Mouse (Mus musculus) bone marrow macrophage, adult 2 months (primary cell): ENCODE data around the gene Slc22a4. TPM values are rescaled to one million over a fixed set of nuclear protein-coding genes. Genes with fewer than 3 reads are reported as not detected.
A peak's percentile ranks its signal among the peaks of the same experiment; 100 is the strongest.
"Not testable (repeated sequence)": the region's sequence is repeated elsewhere in the genome, so short reads cannot be mapped to it uniquely, and the experiment has no call there.

Experiments used
- H3K27ac ChIP-seq: 2 replicates; pipeline ENCODE4 v1.5.1; 2012; ENCODE audit warnings: low read depth, low read length; ENCODE audit not compliant: insufficient read depth
- H3K4me1 ChIP-seq: 2 replicates; pipeline ENCODE4 v1.6.1; 2012; ENCODE audit warnings: low read length; ENCODE audit not compliant: control insufficient read depth, insufficient read depth
- H3K4me3 ChIP-seq: 2 replicates; pipeline ENCODE4 v1.5.1; 2012; ENCODE audit warnings: mild to moderate bottlenecking, low read length, moderate library complexity; ENCODE audit not compliant: insufficient read depth
- CTCF ChIP-seq: IDR thresholded peaks from 2 replicates; pipeline ENCODE4 v1.5.1; 2012; ENCODE audit warnings: low read depth, mild to moderate bottlenecking, low read length, moderate library complexity
- POLR2A ChIP-seq: IDR thresholded peaks from 2 replicates; pipeline ENCODE4 v1.6.1; 2012; ENCODE audit warnings: mild to moderate bottlenecking, low read depth, low read length, borderline replicate concordance
- polyA plus RNA-seq: library from polyadenylated mRNA; stranded (reverse); fragments of >200 nt; gene quantifications from 2 replicates; pipeline ENCODE4 v1.2.4, GENCODE M21; 2012; ENCODE audit not compliant: missing spikeins, insufficient read depth, insufficient read length

Gene Slc22a4
- polyA plus RNA-seq, 1 experiment: 4.8 TPM

DNA sequence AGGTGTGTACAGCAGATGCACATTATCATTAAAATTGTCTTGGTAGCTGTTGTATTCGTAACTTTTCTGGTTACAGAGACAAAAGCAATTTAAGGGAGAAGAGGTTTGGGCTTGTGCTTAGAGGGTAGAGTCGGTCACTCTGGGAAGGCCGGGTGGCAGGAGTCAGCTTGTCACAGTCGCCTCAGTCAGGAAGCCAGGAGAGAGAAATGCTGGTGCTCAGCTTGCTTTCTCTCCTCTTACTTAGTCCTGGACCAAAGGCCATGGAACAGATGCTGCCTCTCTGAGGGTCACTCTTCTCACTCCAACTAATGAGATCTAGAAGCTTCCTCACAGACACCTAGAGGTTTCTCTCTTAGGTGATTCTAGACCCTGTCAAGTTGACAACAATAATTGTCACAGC lies 46.5 kb downstream of the Slc22a4 start:
- Histone ChIP-seq H3K4me3 (no peak overlapping the region), H3K27ac (no peak overlapping the region), H3K4me1 (no peaks in the 10 kb centered on the region)
- TF ChIP-seq POLR2A (no peak), CTCF (no peak)

DNA sequence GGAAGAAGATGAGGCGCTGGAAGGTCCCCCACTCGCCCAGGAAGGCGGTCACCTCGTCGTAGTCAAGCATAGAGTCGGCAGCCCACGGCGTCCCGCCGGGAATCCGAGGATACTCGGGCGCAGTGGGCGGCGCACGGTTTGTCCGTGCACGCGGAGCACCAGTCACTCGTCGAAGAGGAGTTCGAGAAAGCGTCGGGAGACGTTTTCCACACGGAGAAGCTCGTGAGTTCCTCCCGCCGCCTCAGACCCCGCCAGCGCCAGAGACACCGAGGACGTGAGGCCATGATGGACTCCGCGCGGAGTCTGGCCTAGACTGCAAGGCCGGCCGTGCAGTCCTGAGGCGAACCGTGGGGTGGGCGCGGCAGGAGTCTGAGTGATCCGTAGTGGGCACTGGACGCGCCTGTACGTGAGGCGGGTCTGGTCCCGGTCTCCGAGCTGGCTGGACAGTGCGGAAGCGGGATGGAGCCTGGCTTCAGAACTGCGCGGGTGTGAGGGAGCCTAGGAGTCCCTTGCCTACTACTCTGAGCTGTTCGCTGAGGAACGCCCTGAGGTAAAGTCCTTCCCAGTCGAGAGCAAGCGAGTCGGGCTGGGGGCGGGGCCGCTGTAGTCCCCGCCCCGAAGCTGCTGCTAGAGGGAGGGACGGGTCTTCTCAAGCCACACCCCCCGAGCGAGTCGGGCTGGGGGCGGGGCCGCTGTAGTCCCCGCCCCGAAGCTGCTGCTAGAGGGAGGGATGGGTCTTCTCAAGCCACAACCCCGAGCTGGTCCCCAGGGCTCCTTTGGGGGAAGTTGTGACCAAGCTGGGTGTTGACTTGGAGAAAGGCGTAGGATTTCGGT lies 47.9 kb downstream of the Slc22a4 start, which contains the start of gene Slc22a21:
Gene Slc22a21, minus strand, starts transcription at position 545 of the 834 bp plus-strand sequence.
- TF ChIP-seq POLR2A: no peak
- TF ChIP-seq CTCF: no peak
- H3K4me1 ChIP-seq: no peaks in the 10 kb centered on the region
- no peak within 1 kb of the TSS; the same call in 1 of the 2 replicates for H3K27ac ChIP-seq
- peak within 1 kb of the TSS; percentile 76 for H3K4me3 ChIP-seq

DNA sequence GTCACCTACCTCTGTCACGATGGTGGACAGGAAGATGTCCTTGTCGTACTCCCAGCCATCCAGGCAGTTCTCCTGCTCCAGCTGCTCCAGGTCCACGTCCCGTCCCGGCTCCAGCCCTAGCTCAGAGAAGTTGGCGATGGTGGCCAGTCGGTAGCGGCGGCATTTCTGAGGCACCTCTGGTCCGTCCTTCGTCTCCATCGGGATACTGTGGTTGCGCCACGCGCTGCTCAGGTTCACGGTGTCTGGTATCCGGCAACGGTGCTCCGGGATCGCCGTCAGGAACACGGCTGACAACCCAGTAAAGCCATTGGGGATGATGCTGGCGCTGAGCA lies 48.5 kb downstream of the Slc22a4 start:
- H3K27ac ChIP-seq, H3K4me1 ChIP-seq: not testable (repeated sequence)
- H3K4me3 ChIP-seq: peak overlapping the region; percentile 76

DNA sequence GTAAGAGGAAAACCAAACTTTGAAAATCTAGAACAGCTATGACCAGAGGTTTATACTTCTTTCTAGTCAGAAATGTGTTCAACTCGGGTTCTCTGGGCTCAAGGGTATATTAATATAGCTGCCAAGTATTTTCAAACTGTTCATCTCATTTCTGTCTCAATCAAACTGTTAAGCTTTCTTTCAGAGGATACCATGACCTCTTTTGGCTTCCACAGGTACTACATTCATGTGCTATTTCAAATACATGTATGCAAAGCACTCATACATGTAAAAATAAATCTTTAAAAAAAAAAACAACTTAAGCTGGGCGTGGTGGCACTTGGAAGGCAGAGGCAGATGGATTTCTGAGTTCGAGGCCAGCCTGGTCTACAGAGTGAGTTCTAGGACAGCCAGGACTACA lies 50.2 kb downstream of the Slc22a4 start:
- H3K4me3 ChIP-seq: no peak overlapping the region
- H3K4me1 ChIP-seq: no peaks in the 10 kb centered on the region
- no peak overlapping the region for H3K27ac ChIP-seq
- TF ChIP-seq POLR2A: no peak
- no peak for TF ChIP-seq CTCF

DNA sequence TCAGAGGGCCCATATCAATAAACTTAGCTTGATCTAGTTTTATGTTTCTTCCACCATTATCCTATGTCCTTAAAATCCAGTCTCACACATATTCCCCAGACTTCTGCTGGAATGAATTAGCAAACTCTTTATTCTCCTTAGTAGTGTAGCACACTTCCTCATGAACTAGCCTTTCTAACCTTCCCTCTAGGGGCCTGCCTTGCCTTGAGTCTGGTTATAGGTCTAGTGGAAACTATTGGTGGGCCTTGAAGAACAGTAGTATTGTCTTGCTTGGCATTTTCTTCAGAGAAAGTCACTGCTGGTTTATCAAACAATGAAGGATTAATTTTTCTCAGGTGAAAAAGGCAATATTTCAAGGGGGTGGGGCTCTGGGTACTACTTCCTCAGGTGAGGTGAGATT lies 52.3 kb downstream of the Slc22a4 start:
- no peak for TF ChIP-seq POLR2A
- no peak for TF ChIP-seq CTCF
- Histone ChIP-seq H3K27ac (no peak overlapping the region), H3K4me1 (no peaks in the 10 kb centered on the region), H3K4me3 (no peak overlapping the region)

DNA sequence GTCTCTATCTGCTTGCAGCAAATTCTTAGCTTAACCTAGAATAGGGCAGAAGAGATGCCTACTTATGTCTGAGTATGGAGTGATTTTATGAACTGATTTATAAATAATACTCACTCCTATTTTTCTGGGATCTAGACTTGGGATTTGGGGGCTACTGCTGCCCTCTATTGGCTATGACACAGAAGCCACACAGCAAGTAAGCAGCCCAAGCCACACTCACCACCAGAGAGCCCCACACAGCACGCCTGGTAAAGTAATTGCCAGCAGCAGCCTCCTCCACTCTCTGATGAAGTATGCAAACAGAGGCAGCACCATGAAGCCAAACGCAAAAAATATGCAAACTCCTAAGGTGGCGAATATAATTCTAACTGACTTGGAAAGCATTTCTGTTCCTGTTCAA lies 68.9 kb downstream of the Slc22a4 start:
- Histone ChIP-seq H3K27ac (no peak overlapping the region), H3K4me3 (no peak overlapping the region), H3K4me1 (peaks cover 8% of the 10 kb centered on the region)
- no peak for TF ChIP-seq CTCF
- TF ChIP-seq POLR2A: no peak

DNA sequence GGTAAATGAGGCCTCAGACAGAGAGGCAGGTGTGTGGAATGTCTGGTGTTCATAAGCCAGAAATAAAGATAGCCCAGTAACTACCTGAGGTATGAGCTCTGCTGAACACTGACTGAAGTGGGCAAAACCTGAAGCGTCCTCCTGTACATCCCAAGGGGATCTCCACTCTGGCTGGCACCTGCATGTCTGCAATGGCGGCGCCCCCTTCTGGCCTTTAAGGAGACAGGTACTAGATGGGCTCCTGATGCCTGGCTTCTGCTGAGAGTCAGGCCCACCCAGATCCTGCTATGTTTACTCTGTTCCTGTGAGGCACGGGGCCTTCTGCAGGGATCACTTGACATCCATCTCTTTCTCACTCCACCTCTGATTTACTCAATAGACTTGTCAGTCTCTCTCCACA lies 69.7 kb downstream of the Slc22a4 start:
- H3K27ac ChIP-seq, H3K4me3 ChIP-seq, H3K4me1 ChIP-seq: not testable (repeated sequence)

DNA sequence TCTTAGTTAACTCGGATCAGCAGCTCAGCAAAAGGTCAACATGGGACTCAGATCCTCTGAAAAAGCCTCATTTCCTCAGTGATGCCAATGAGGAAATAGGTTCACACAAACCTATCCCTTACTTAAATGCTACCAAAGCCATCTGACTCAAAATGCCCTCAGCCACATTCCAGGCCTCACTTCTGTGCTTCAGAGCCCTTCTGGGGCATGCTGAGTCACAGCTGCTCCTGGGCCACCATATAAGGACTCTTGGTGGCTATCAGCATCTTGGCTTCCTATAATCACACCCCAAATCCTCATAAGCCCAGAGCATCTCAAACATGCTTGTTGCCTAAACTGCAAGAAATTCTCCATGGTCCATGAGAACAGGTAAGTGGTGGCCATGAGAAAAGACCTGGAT lies 71.3 kb downstream of the Slc22a4 start:
- Histone ChIP-seq H3K4me3 (no peak overlapping the region), H3K4me1 (no peaks in the 10 kb centered on the region), H3K27ac (no peak overlapping the region)
- TF ChIP-seq CTCF (no peak), POLR2A (no peak)

DNA sequence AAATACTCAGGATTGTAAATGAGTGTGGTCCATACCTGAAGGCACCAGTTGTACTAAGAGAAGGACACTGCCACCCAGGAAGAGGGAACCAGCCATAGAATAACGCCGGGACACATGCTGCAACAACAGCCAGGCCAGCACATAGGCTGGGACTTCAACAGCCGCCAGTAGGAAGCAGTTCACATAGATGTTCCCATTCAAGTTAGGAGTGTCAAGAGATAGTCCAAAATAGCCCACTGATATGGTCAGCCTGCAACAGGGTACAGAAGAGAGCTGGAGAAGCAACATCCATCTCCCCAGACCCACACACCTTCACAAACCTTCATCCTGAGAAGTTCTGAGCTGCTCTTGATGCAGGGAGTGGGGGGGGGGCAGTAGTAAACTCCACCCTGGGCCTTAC lies 73.2 kb downstream of the Slc22a4 start:
- Histone ChIP-seq H3K27ac (no peak overlapping the region), H3K4me1 (no peaks in the 10 kb centered on the region), H3K4me3 (no peak overlapping the region)
- TF ChIP-seq CTCF (no peak), POLR2A (no peak)

DNA sequence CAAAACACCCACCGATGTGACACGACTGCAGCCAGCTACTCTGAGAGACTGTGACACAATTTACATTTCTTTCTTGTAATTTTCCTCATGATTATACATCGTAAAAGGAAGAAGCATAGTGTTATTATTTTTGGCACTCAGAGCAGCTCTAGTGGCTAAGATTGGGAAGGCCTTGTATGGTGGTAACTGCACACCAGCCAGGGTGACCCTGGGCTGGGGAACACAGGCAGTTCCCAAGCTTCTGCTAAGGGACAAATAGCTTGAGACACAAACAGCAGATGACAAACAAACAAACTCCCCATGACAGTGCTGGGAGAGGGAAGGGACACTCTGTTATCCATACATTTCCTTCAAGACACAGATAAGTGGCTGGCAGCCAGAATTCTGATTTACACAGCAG lies 77.8 kb downstream of the Slc22a4 start:
- H3K4me1 ChIP-seq, H3K27ac ChIP-seq, H3K4me3 ChIP-seq: not testable (repeated sequence)

Other genes starting within 250 kb of the Slc22a4 start
- 1.0 and 1.7 TPM in 2 replicates for gene Gm12216, start 168.8 kb downstream of the Slc22a4 start, polyA plus RNA-seq
- gene Slc22a5, start 136.4 kb downstream of the Slc22a4 start, polyA plus RNA-seq: 11.3 and 11.7 TPM in 2 replicates
- 9.0 and 10.3 TPM in 2 replicates for gene Slc22a21, start 47.8 kb downstream of the Slc22a4 start, polyA plus RNA-seq
- 69.0 and 75.4 TPM in 2 replicates for gene Pdlim4, start 40.9 kb upstream of the Slc22a4 start, polyA plus RNA-seq
- 2.9 and 4.3 TPM in 2 replicates for gene P4ha2, start 72.0 kb upstream of the Slc22a4 start, polyA plus RNA-seq
- not detected in 2 replicates for gene Csf2, start 221.6 kb upstream of the Slc22a4 start, polyA plus RNA-seq
- gene Il3, start 239.2 kb upstream of the Slc22a4 start, polyA plus RNA-seq: not detected in 2 replicates